In genomic region chr12:85006206-85006605, GRCm38 (mm10) we compare ENCODE assay signal across 27 mouse cellular contexts. TPM values are rescaled to one million over a fixed set of nuclear protein-coding genes. Genes with fewer than 3 reads are reported as not detected.
DNase-seq lines count a peak whose midpoint lies in the region; ATAC-seq and TF ChIP-seq lines count a peak whose summit lies in the region.
"Had no signal": no experiment of that assay in that cellular context is flagged by ENCODE, and none has a peak within 500 bp of the region (broad histone marks: within the 10 kb centered on the region; RNA-seq: fewer than 3 reads in every experiment).

No protein-coding gene starts in this region.

- WGBS in cerebellum, adult 2 months, result 67% methylated on average over 1 of the region's 1 CpGs
- WGBS in forebrain, embryonic 14.5 days, result 96% methylated on average over 1 of the region's 1 CpGs
- WGBS in forebrain, embryonic 10.5 days, result 92% methylated on average over 1 of the region's 1 CpGs
- 89% methylated on average over 1 of the region's 1 CpGs for WGBS in liver, adult 2 months
- 96% methylated on average over 1 of the region's 1 CpGs for WGBS in liver, embryonic 11.5 days

- H3K36me3 ChIP-seq in forebrain, embryonic 14.5 days (ENCODE audit: control insufficient read depth, insufficient read depth, low read length), result no peaks in the 10 kb centered on the region
- peaks cover 72% of the 10 kb centered on the region for H3K36me3 ChIP-seq in forebrain, embryonic 10.5 days (replicated peaks)
- no peaks in the 10 kb centered on the region for H3K36me3 ChIP-seq in liver, adult 2 months (ENCODE audit: control insufficient read depth, insufficient read depth, low read length)
- H3K36me3 ChIP-seq in liver, embryonic 11.5 days (ENCODE audit: control insufficient read depth, insufficient read depth, low read length), result peaks cover 17% of the 10 kb centered on the region; the same call in 1 of the 2 replicates
- H3K36me3 ChIP-seq: forebrain, embryonic 15.5 days; intestine, embryonic 15.5 days had no signal

- no peak overlapping the region for H3K27ac ChIP-seq in cerebellum, adult 2 months (ENCODE audit: insufficient read depth, low read length)
- no peak overlapping the region for H3K27ac ChIP-seq in forebrain, embryonic 14.5 days (ENCODE audit: low read depth, low read length)
- no peak overlapping the region for H3K27ac ChIP-seq in forebrain, embryonic 10.5 days
- H3K27ac ChIP-seq in liver, adult 2 months (replicated peaks; ENCODE audit: insufficient read depth, low read depth, low read length), result peak overlapping the region; percentile 85; the same call in 1 of the 2 replicates
- H3K27ac ChIP-seq in liver, embryonic 11.5 days (ENCODE audit: low read depth, low read length), result no peak overlapping the region
- H3K27ac ChIP-seq: embryonic facial prominence, embryonic 10.5 days; embryonic facial prominence, embryonic 13.5 days; forebrain, embryonic 15.5 days; heart, embryonic 15.5 days; hindbrain, embryonic 10.5 days; hindbrain, embryonic 13.5 days; intestine, embryonic 15.5 days had no signal

- no peak for TF ChIP-seq CTCF in cerebellum, adult 2 months (IDR thresholded peaks at IDR 0.05; ENCODE audit: borderline replicate concordance, insufficient read depth, low read depth, low read length)
- TF ChIP-seq CTCF in liver, adult 2 months (IDR thresholded peaks at IDR 0.05; ENCODE audit: low read depth, low read length), result no peak

- peak; percentile 19 to 37 for DNase-seq in cerebellum, adult 2 months
- DNase-seq in cerebellum, adult 8-10 months, result no peak
- DNase-seq in forebrain, embryonic 14.5 days (ENCODE audit: low spot score), result peak; percentile 27
- DNase-seq in forebrain, embryonic 10.5 days (ENCODE audit: extremely low spot score, low spot score), result no peak
- DNase-seq in liver, adult 2 months (ENCODE audit: extremely low read depth, low read depth, low spot score), result peak; percentile 48
- no peak for DNase-seq in liver, embryonic 11.5 days (ENCODE audit: low spot score)
- no peak for DNase-seq in urinary bladder, postnatal 14 days (ENCODE audit: low spot score)
- DNase-seq: adrenal gland, postnatal 10 days; adrenal gland, postnatal 36 days; cerebellum, adult 11-12 months; embryo, embryonic 11 days; gastrocnemius, postnatal 10 days; gastrocnemius, postnatal 36 days; heart, postnatal 10 days; heart, postnatal 36 days; kidney, adult 11 months had no signal

- no peaks in the 10 kb centered on the region for H3K9me3 ChIP-seq in forebrain, embryonic 14.5 days (replicated peaks; ENCODE audit: control insufficient read depth, low read length)
- peaks cover 14% of the 10 kb centered on the region; the same call in 1 of the 2 replicates for H3K9me3 ChIP-seq in forebrain, embryonic 10.5 days
- no peaks in the 10 kb centered on the region for H3K9me3 ChIP-seq in liver, embryonic 11.5 days (ENCODE audit: control insufficient read depth, low read length)
- H3K9me3 ChIP-seq: embryonic facial prominence, embryonic 13.5 days; forebrain, embryonic 15.5 days; heart, embryonic 12.5 days; heart, embryonic 15.5 days; hindbrain, embryonic 10.5 days; hindbrain, embryonic 13.5 days; intestine, embryonic 15.5 days had no signal

- no peak for ATAC-seq in forebrain, embryonic 14.5 days
- ATAC-seq in liver, embryonic 11.5 days (replicated peaks; ENCODE audit: low FRiP score), result no peak
- ATAC-seq: activated CD4-positive, CD25-positive, alpha-beta regulatory T cell, adult 4 months; forebrain, embryonic 15.5 days; hindbrain, embryonic 16.5 days; intestine, embryonic 15.5 days had no signal

- no peak overlapping the region for H3K9ac ChIP-seq in forebrain, embryonic 14.5 days (ENCODE audit: low read length)
- H3K9ac ChIP-seq in liver, adult 2 months (ENCODE audit: low read depth, low read length), result no peak overlapping the region
- no peak overlapping the region for H3K9ac ChIP-seq in liver, embryonic 11.5 days (ENCODE audit: low read depth, low read length)
- H3K9ac ChIP-seq: embryonic facial prominence, embryonic 13.5 days; forebrain, embryonic 15.5 days; heart, embryonic 12.5 days; heart, embryonic 15.5 days; hindbrain, embryonic 13.5 days; intestine, embryonic 15.5 days had no signal

- no peak for TF ChIP-seq POLR2A in cerebellum, adult 2 months (IDR thresholded peaks at IDR 0.05; ENCODE audit: borderline replicate concordance, insufficient read depth, low read length)
- no peak for TF ChIP-seq POLR2A in liver, adult 2 months (IDR thresholded peaks at IDR 0.05; ENCODE audit: extremely low read depth, insufficient read depth, low read length)

- no peak overlapping the region for H3K4me2 ChIP-seq in forebrain, embryonic 14.5 days (ENCODE audit: low read length)
- H3K4me2 ChIP-seq in liver, embryonic 11.5 days, result no peak overlapping the region
- H3K4me2 ChIP-seq: embryonic facial prominence, embryonic 13.5 days; forebrain, embryonic 15.5 days; heart, embryonic 12.5 days; heart, embryonic 15.5 days; hindbrain, embryonic 13.5 days; intestine, embryonic 15.5 days had no signal

- no peak overlapping the region for H3K4me3 ChIP-seq in cerebellum, adult 2 months (replicated peaks; ENCODE audit: insufficient read depth, low read depth, low read length)
- H3K4me3 ChIP-seq in forebrain, embryonic 14.5 days (ENCODE audit: low read depth, low read length), result no peak overlapping the region
- no peak overlapping the region for H3K4me3 ChIP-seq in forebrain, embryonic 10.5 days
- H3K4me3 ChIP-seq in liver, adult 2 months (ENCODE audit: insufficient read depth, low read depth, low read length), result no peak overlapping the region
- no peak overlapping the region for H3K4me3 ChIP-seq in liver, embryonic 11.5 days (ENCODE audit: low read depth, low read length)
- H3K4me3 ChIP-seq: embryonic facial prominence, embryonic 10.5 days; embryonic facial prominence, embryonic 13.5 days; erythroblast, embryonic 14.5 days; forebrain, embryonic 15.5 days; heart, embryonic 12.5 days; heart, embryonic 15.5 days; hindbrain, embryonic 10.5 days; hindbrain, embryonic 13.5 days; intestine, embryonic 15.5 days had no signal

- H3K79me2 ChIP-seq in liver, adult 2 months (ENCODE audit: control insufficient read depth, insufficient read depth, low read length), result peaks cover 17% of the 10 kb centered on the region; the same call in 1 of the 2 replicates

- H3K27me3 ChIP-seq in cerebellum, adult 2 months (ENCODE audit: control insufficient read depth, insufficient read depth, low read length), result no peaks in the 10 kb centered on the region
- H3K27me3 ChIP-seq in forebrain, embryonic 14.5 days (replicated peaks; ENCODE audit: control insufficient read depth, insufficient read depth, low read length), result no peaks in the 10 kb centered on the region
- no peaks in the 10 kb centered on the region for H3K27me3 ChIP-seq in forebrain, embryonic 10.5 days (ENCODE audit: poor library complexity, severe bottlenecking)
- H3K27me3 ChIP-seq in liver, adult 2 months (ENCODE audit: control insufficient read depth, insufficient read depth, low read length), result no peaks in the 10 kb centered on the region
- H3K27me3 ChIP-seq in liver, embryonic 11.5 days (replicated peaks; ENCODE audit: control insufficient read depth, insufficient read depth, low read length), result no peaks in the 10 kb centered on the region
- H3K27me3 ChIP-seq: embryonic facial prominence, embryonic 13.5 days; forebrain, embryonic 15.5 days; heart, embryonic 12.5 days; heart, embryonic 15.5 days; hindbrain, embryonic 13.5 days; intestine, embryonic 15.5 days had no signal

- no peaks in the 10 kb centered on the region; the same call in 1 of the 2 replicates for H3K4me1 ChIP-seq in cerebellum, adult 2 months (ENCODE audit: control insufficient read depth, insufficient read depth, low read length)
- H3K4me1 ChIP-seq in forebrain, embryonic 14.5 days (ENCODE audit: control insufficient read depth, insufficient read depth, low read length), result no peaks in the 10 kb centered on the region
- no peaks in the 10 kb centered on the region for H3K4me1 ChIP-seq in forebrain, embryonic 10.5 days
- peaks cover 19% of the 10 kb centered on the region for H3K4me1 ChIP-seq in liver, adult 2 months (ENCODE audit: control insufficient read depth, insufficient read depth, low read length)
- H3K4me1 ChIP-seq in liver, embryonic 11.5 days (replicated peaks; ENCODE audit: control insufficient read depth, insufficient read depth, low read length), result 0 out of 2 replicates have a peak, but pooled peaks cover 3% of the 10 kb centered on the region
- H3K4me1 ChIP-seq: embryonic facial prominence, embryonic 10.5 days; embryonic facial prominence, embryonic 13.5 days; forebrain, embryonic 15.5 days; heart, embryonic 15.5 days; hindbrain, embryonic 10.5 days; hindbrain, embryonic 13.5 days; intestine, embryonic 15.5 days had no signal

RNA-seq across cellular contexts. Expression of gene Ylpm1, which starts 10.1 kb away (rescaled TPM):
- polyA plus RNA-seq in cerebellum, adult 2 months (2012; rRNA removed), result 62.4 and 64.0 TPM in 2 replicates
- 32.4 and 33.2 TPM in 2 replicates for polyA plus RNA-seq in forebrain, embryonic 14.5 days (2014; fragmentation: Nextera tagmentation; extraction: Ambion mirVana)
- 34.2 and 37.2 TPM in 2 replicates for polyA plus RNA-seq in forebrain, embryonic 10.5 days (2016; fragmentation: Nextera tagmentation; extraction: Ambion mirVana)
- 16.9 TPM in 2 replicates for total RNA-seq in liver, adult 2 months (2014; rRNA removed)
- 4.7 and 5.2 TPM in 2 replicates for polyA plus RNA-seq in liver, adult 2 months (2012; rRNA removed)
- polyA plus RNA-seq in liver, embryonic 11.5 days (2014; fragmentation: Nextera tagmentation; extraction: Ambion mirVana), result 25.5 and 30.7 TPM in 2 replicates

RNA-seq across cellular contexts. Expression of gene Arel1, which starts 35.5 kb away (rescaled TPM):
- 57.2 and 60.3 TPM in 2 replicates for polyA plus RNA-seq in cerebellum, adult 2 months (2012; rRNA removed)
- 31.4 and 37.5 TPM in 2 replicates for polyA plus RNA-seq in forebrain, embryonic 14.5 days (2014; fragmentation: Nextera tagmentation; extraction: Ambion mirVana)
- polyA plus RNA-seq in forebrain, embryonic 10.5 days (2016; fragmentation: Nextera tagmentation; extraction: Ambion mirVana), result 18.5 and 18.7 TPM in 2 replicates
- total RNA-seq in liver, adult 2 months (2014; rRNA removed), result 22.2 and 22.4 TPM in 2 replicates
- polyA plus RNA-seq in liver, adult 2 months (2012; rRNA removed), result 17.6 and 21.0 TPM in 2 replicates
- 19.6 and 22.9 TPM in 2 replicates for polyA plus RNA-seq in liver, embryonic 11.5 days (2014; fragmentation: Nextera tagmentation; extraction: Ambion mirVana)

RNA-seq across cellular contexts. Expression of gene Fcf1, which starts 35.5 kb away (rescaled TPM):
- polyA plus RNA-seq in cerebellum, adult 2 months (2012; rRNA removed), result 84.3 and 88.6 TPM in 2 replicates
- 128 and 147 TPM in 2 replicates for polyA plus RNA-seq in forebrain, embryonic 14.5 days (2014; fragmentation: Nextera tagmentation; extraction: Ambion mirVana)
- 174 and 175 TPM in 2 replicates for polyA plus RNA-seq in forebrain, embryonic 10.5 days (2016; fragmentation: Nextera tagmentation; extraction: Ambion mirVana)
- 47.5 and 59.7 TPM in 2 replicates for total RNA-seq in liver, adult 2 months (2014; rRNA removed)
- 21.7 and 23.2 TPM in 2 replicates for polyA plus RNA-seq in liver, adult 2 months (2012; rRNA removed)
- 205 and 215 TPM in 2 replicates for polyA plus RNA-seq in liver, embryonic 11.5 days (2014; fragmentation: Nextera tagmentation; extraction: Ambion mirVana)

Comparison
In these comparisons a context has a peak if more than half of its experiments do, and no peak if none do; other contexts are left out.
1. DNase-seq: peak in cerebellum, adult 2 months (2 of 2), forebrain, embryonic 14.5 days (single experiment) and liver, adult 2 months (single experiment); none in cerebellum, adult 8-10 months (single experiment), forebrain, embryonic 10.5 days (single experiment), liver, embryonic 11.5 days (single experiment) and urinary bladder, postnatal 14 days (single experiment).